28 mouse cellular contexts compared by ENCODE assay signal in the genomic region with DNA sequence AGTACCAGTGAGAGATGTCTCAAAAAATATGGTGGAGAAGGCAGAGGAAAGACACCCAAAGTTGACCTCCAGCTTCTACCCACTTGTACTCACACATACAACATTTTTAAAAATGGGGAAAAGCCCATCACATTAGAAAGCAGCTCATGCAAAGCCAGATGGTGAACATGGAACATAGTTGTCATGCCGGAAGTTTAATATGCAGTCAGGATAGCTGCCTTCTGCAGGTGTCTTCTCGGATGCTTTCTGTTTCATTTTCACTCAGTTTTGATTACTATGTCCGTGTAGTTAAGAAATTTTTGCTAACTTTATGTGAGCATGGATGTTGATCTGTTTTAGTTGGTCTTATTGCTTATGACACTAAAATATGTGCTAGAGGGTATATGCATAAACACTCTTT. TPM values are rescaled to one million over a fixed set of nuclear protein-coding genes. Genes with fewer than 3 reads are reported as not detected.
DNase-seq lines count a peak whose midpoint lies in the region; ATAC-seq and TF ChIP-seq lines count a peak whose summit lies in the region.
"Had no signal": no experiment of that assay in that cellular context is flagged by ENCODE, and none has a peak within 500 bp of the region (broad histone marks: within the 10 kb centered on the region; RNA-seq: fewer than 3 reads in every experiment).

No protein-coding gene starts in this region.

- peak overlapping the region; percentile 60 for H3K27ac ChIP-seq in spleen, adult 2 months (ENCODE audit: insufficient read depth, low read length)
- H3K27ac ChIP-seq in heart, embryonic 11.5 days (ENCODE audit: low read depth, low read length) = no peak overlapping the region
- H3K27ac ChIP-seq: heart, embryonic 15.5 days; hindbrain, embryonic 13.5 days; kidney, embryonic 15.5 days; liver, embryonic 12.5 days; neural tube, embryonic 12.5 days; stomach, embryonic 15.5 days had no signal

- TF ChIP-seq CTCF in spleen, adult 2 months (IDR thresholded peaks at IDR 0.05; ENCODE audit: extremely low read depth, insufficient read depth, insufficient read length, insufficient replicate concordance) = no peak

- peaks cover 8% of the 10 kb centered on the region; the same call in 1 of the 2 replicates for H3K4me1 ChIP-seq in spleen, adult 2 months (ENCODE audit: control insufficient read depth, insufficient read depth, insufficient read length)
- H3K4me1 ChIP-seq in heart, embryonic 11.5 days (ENCODE audit: control insufficient read depth, insufficient read depth, low read length) = peaks cover 3% of the 10 kb centered on the region; the same call in 1 of the 2 replicates
- H3K4me1 ChIP-seq: hindbrain, embryonic 13.5 days; neural tube, embryonic 12.5 days had no signal

- ATAC-seq in neutrophil, adult 5-6 weeks (ENCODE audit: extremely low read depth, insufficient number of reproducible peaks, low FRiP score, poor library complexity, severe bottlenecking) = 0 out of 2 replicates have a peak, but pooled peaks have one; percentile 48
- ATAC-seq in heart, embryonic 11.5 days (replicated peaks; ENCODE audit: insufficient number of reproducible peaks, low FRiP score, low TSS enrichment) = no peak
- ATAC-seq: forebrain, embryonic 16.5 days; liver, embryonic 12.5 days; liver, postnatal 0 days; midbrain, embryonic 16.5 days had no signal

- no peak overlapping the region for H3K4me2 ChIP-seq in heart, embryonic 11.5 days
- H3K4me2 ChIP-seq: heart, embryonic 15.5 days; hindbrain, embryonic 13.5 days; kidney, embryonic 15.5 days; liver, embryonic 12.5 days; midbrain, embryonic 11.5 days; neural tube, embryonic 12.5 days; stomach, embryonic 15.5 days had no signal

- no peak for TF ChIP-seq POLR2A in spleen, adult 2 months (IDR thresholded peaks at IDR 0.05; ENCODE audit: low read depth, low read length)

- DNase-seq in spleen, adult 2 months (ENCODE audit: low read depth in 1 of 2, low spot score in 2 of 2) = no peak
- DNase-seq in spleen, postnatal 14 days (ENCODE audit: low spot score in 2 of 2) = no peak
- peak; percentile 25 to 26 for DNase-seq in B cell, adult 2 months
- peak; percentile 55 for DNase-seq in T-cell, adult 2 months (ENCODE audit: low spot score)
- DNase-seq in right cerebral cortex, postnatal 25 days = no peak
- DNase-seq in urinary bladder, postnatal 25 days (ENCODE audit: low spot score) = no peak
- DNase-seq: adrenal gland, adult 2 months; adrenal gland, postnatal 36 days; cerebellum, adult 18-20 months; cerebellum, postnatal 10 days; heart, postnatal 4 days; kidney, adult 18-20 months; kidney, postnatal 25 days; left cerebral cortex, postnatal 4 days; liver, postnatal 0 days; lung, postnatal 36 days had no signal

- H3K4me3 ChIP-seq in spleen, adult 2 months (ENCODE audit: extremely low read depth, insufficient read depth, insufficient read length) = no peak overlapping the region
- H3K4me3 ChIP-seq in heart, embryonic 11.5 days (ENCODE audit: low read depth, low read length) = no peak overlapping the region
- H3K4me3 ChIP-seq: erythroblast, embryonic 14.5 days; heart, embryonic 15.5 days; hindbrain, embryonic 13.5 days; kidney, embryonic 15.5 days; liver, embryonic 12.5 days; neural tube, embryonic 12.5 days; stomach, embryonic 15.5 days had no signal

- no peak overlapping the region for H3K9ac ChIP-seq in heart, embryonic 11.5 days (ENCODE audit: low read depth, low read length)
- H3K9ac ChIP-seq: heart, embryonic 15.5 days; hindbrain, embryonic 13.5 days; kidney, embryonic 15.5 days; liver, embryonic 12.5 days; liver, postnatal 0 days; neural tube, embryonic 12.5 days; stomach, embryonic 15.5 days had no signal

- H3K27me3 ChIP-seq in spleen, adult 2 months (ENCODE audit: control insufficient read depth, insufficient read depth, low read length) = no peaks in the 10 kb centered on the region
- H3K27me3 ChIP-seq in heart, embryonic 11.5 days (ENCODE audit: control insufficient read depth, insufficient read depth, low read length) = no peaks in the 10 kb centered on the region
- H3K27me3 ChIP-seq: heart, embryonic 15.5 days; hindbrain, embryonic 13.5 days; kidney, embryonic 15.5 days; liver, embryonic 12.5 days; neural tube, embryonic 12.5 days; stomach, embryonic 15.5 days had no signal

- H3K36me3 ChIP-seq in spleen, adult 2 months (ENCODE audit: control insufficient read depth, insufficient read depth, low read length) = no peaks in the 10 kb centered on the region
- H3K36me3 ChIP-seq in heart, embryonic 11.5 days (ENCODE audit: control insufficient read depth, insufficient read depth, low read length) = no peaks in the 10 kb centered on the region
- H3K36me3 ChIP-seq: heart, embryonic 15.5 days; hindbrain, embryonic 13.5 days; kidney, embryonic 15.5 days; liver, embryonic 12.5 days; neural tube, embryonic 12.5 days; stomach, embryonic 15.5 days had no signal

- 38% methylated on average over 3 of the region's 3 CpGs for WGBS in spleen, adult 2 months
- WGBS in heart, embryonic 11.5 days (ENCODE audit: insufficient replicate concordance) = 80% methylated on average over 3 of the region's 3 CpGs

- no peaks in the 10 kb centered on the region for H3K9me3 ChIP-seq in heart, embryonic 11.5 days (replicated peaks; ENCODE audit: control insufficient read depth, low read length)
- H3K9me3 ChIP-seq: heart, embryonic 15.5 days; hindbrain, embryonic 13.5 days; kidney, embryonic 15.5 days; liver, embryonic 12.5 days; neural tube, embryonic 12.5 days; stomach, embryonic 15.5 days had no signal

RNA-seq across cellular contexts. Expression of gene Tnrc6b, which starts 24.2 kb away (rescaled TPM):
- polyA plus RNA-seq in spleen, adult 2 months (2012; rRNA removed) = 22.3 and 28.2 TPM in 2 replicates
- total RNA-seq in neutrophil, adult 5-6 weeks (2017) = 133 and 164 TPM in 2 replicates
- 16.7 and 17.9 TPM in 2 replicates for polyA plus RNA-seq in heart, embryonic 11.5 days (2014; fragmentation: Nextera tagmentation; extraction: Ambion mirVana)

Comparison
In these comparisons a context has a peak if more than half of its experiments do, and no peak if none do; other contexts are left out.
1. DNase-seq: peak in B cell, adult 2 months (2 of 2) and T-cell, adult 2 months (single experiment); none in spleen, adult 2 months (0 of 2), spleen, postnatal 14 days (0 of 2), right cerebral cortex, postnatal 25 days (single experiment) and urinary bladder, postnatal 25 days (single experiment).